Mouse (Mus musculus) embryo, embryonic 11.5 days (tissue): ENCODE results near the gene Slc9a3r2.
"Not testable (repeated sequence)": the region's sequence is repeated elsewhere in the genome, so short reads cannot be mapped to it uniquely, and the experiment has no call there.

Experiments
- DNase-seq: peaks from one replicate; pipeline ENCODE4 v3.0.0-alpha.2; 2012; ENCODE audit warnings: low read depth, low spot score

The Slc9a3r2 gene

GRCm38 (mm10) chr17:24667011-24667410 lies 16.9 kb upstream of the Slc9a3r2 start:
- not testable (repeated sequence) for DNase-seq

GRCm38 (mm10) chr17:24658017-24658758 lies 8.1 kb upstream of the Slc9a3r2 start, which contains the start of gene Npw:
Gene Npw (minus strand): TSS chr17:24658457.
- DNase-seq, result no peak

GRCm38 (mm10) chr17:24654969-24655368 lies 4.8 kb upstream of the Slc9a3r2 start:
- DNase-seq, result no peak

- peak; percentile 51 for DNase-seq
These were observed 4.0 kb upstream of the Slc9a3r2 start for GRCm38 (mm10) chr17:24653967-24654710.

- no peak for DNase-seq
These were observed 1.7 kb upstream of the Slc9a3r2 start for GRCm38 (mm10) chr17:24651835-24652234.

- no peak for DNase-seq
These were observed 639 bp upstream of the Slc9a3r2 start for GRCm38 (mm10) chr17:24650766-24651165.

- no peak for DNase-seq
These were observed 502 bp downstream of the Slc9a3r2 start for GRCm38 (mm10) chr17:24649581-24650069.

- DNase-seq, result no peak
These were observed 1.3 kb downstream of the Slc9a3r2 start for GRCm38 (mm10) chr17:24648731-24649377.

- no peak for DNase-seq
These were observed 2.6 kb downstream of the Slc9a3r2 start for GRCm38 (mm10) chr17:24647493-24647892.

GRCm38 (mm10) chr17:24646381-24646780 lies 3.7 kb downstream of the Slc9a3r2 start:
- DNase-seq, result no peak

- DNase-seq, result no peak
These were observed 4.2 kb downstream of the Slc9a3r2 start for GRCm38 (mm10) chr17:24645916-24646315.

GRCm38 (mm10) chr17:24644875-24645721 lies 5.0 kb downstream of the Slc9a3r2 start:
- DNase-seq, result no peak

- no peak for DNase-seq
These were observed 6.0 kb downstream of the Slc9a3r2 start for GRCm38 (mm10) chr17:24644030-24644715.

GRCm38 (mm10) chr17:24642791-24643343 lies 7.3 kb downstream of the Slc9a3r2 start:
- no peak for DNase-seq

- no peak for DNase-seq
These were observed 8.2 kb downstream of the Slc9a3r2 start for GRCm38 (mm10) chr17:24641944-24642343.

- no peak for DNase-seq
These were observed 9.5 kb downstream of the Slc9a3r2 start for GRCm38 (mm10) chr17:24640581-24640980.

GRCm38 (mm10) chr17:24640119-24640518 lies 10.0 kb downstream of the Slc9a3r2 start:
- no peak for DNase-seq

GRCm38 (mm10) chr17:24639571-24639988 lies 10.5 kb downstream of the Slc9a3r2 start:
- no peak for DNase-seq

- DNase-seq, result no peak
These were observed 11.3 kb downstream of the Slc9a3r2 start for GRCm38 (mm10) chr17:24638840-24639239.

GRCm38 (mm10) chr17:24638214-24638613 lies 11.9 kb downstream of the Slc9a3r2 start:
- no peak for DNase-seq
